Mouse (Mus musculus): Measurements from ENCODE around the gene Ifitm5. TPM values are rescaled to one million over a fixed set of nuclear protein-coding genes. Genes with fewer than 3 reads are reported as not detected.

Ifitm5 gene
- polyA plus RNA-seq, 1 experiment from 2014 or later, result 0.20 TPM

- Histone ChIP-seq H3K9ac (ENCODE audit: low read length) (no peak overlapping the region), H3K9me3 (ENCODE audit: control insufficient read depth, low read length) (no peaks in the 10 kb centered on the region), H3K27me3 (ENCODE audit: control insufficient read depth, insufficient read depth, low read length) (no peaks in the 10 kb centered on the region), H3K4me3 (ENCODE audit: low read depth, low read length) (no peak overlapping the region), H3K36me3 (ENCODE audit: control insufficient read depth, insufficient read depth, low read length) (no peaks in the 10 kb centered on the region), H3K4me1 (ENCODE audit: control insufficient read depth, insufficient read depth, low read length) (peaks cover 3% of the 10 kb centered on the region; the same call in 1 of the 2 replicates), H3K4me2 (no peak overlapping the region; the same call in 1 of the 2 replicates), H3K27ac (ENCODE audit: low read depth, low read length) (no peak overlapping the region)
- ATAC-seq (ENCODE audit: low FRiP score), result no peak
- 5% methylated on average over 14 of the region's 14 CpGs for WGBS
- DNase-seq (ENCODE audit: low spot score, missing footprints), result peak; percentile 89
Measured at GRCm38 (mm10) chr7:140967862-140968591, 17.9 kb upstream of the Ifitm5 start.

GRCm38 (mm10) chr7:140966921-140967320 is 16.8 kb upstream of the Ifitm5 start, which contains the start of gene Ifitm1:
Gene Ifitm1, plus strand, starts transcription at chr7:140967221.
- no peak within 1 kb of the TSS for H3K27ac ChIP-seq (ENCODE audit: low read depth, low read length)
- WGBS, result 87% methylated on average over 4 of the region's 4 CpGs

GRCm38 (mm10) chr7:140962733-140963132 is 12.6 kb upstream of the Ifitm5 start:
- H3K9ac ChIP-seq (ENCODE audit: low read length), result no peak overlapping the region
- no peak overlapping the region for H3K4me3 ChIP-seq (ENCODE audit: low read depth, low read length)
- H3K27me3 ChIP-seq (ENCODE audit: control insufficient read depth, insufficient read depth, low read length), result no peaks in the 10 kb centered on the region
- H3K4me2 ChIP-seq, result no peak overlapping the region
- H3K27ac ChIP-seq (ENCODE audit: low read depth, low read length), result no peak overlapping the region
- 68% methylated on average over 2 of the region's 2 CpGs for WGBS
- no peaks in the 10 kb centered on the region for H3K36me3 ChIP-seq (ENCODE audit: control insufficient read depth, insufficient read depth, low read length)
- DNase-seq (ENCODE audit: low spot score, missing footprints) (no peak), ATAC-seq (ENCODE audit: low FRiP score) (no peak)
- H3K4me1 ChIP-seq (ENCODE audit: control insufficient read depth, insufficient read depth, low read length), result peaks cover 4% of the 10 kb centered on the region; the same call in 1 of the 2 replicates
- no peaks in the 10 kb centered on the region for H3K9me3 ChIP-seq (ENCODE audit: control insufficient read depth, low read length)

More at GRCm38 (mm10) chr7:140966921-140967320, 16.8 kb upstream of the Ifitm5 start, which contains the start of gene Ifitm1:
- peaks cover 3% of the 10 kb centered on the region; the same call in 1 of the 2 replicates for H3K4me1 ChIP-seq (ENCODE audit: control insufficient read depth, insufficient read depth, low read length)
- ATAC-seq (ENCODE audit: low FRiP score) (no peak), DNase-seq (ENCODE audit: low spot score, missing footprints) (peak; percentile 80)
- no peak within 1 kb of the TSS; the same call in 1 of the 2 replicates for H3K4me2 ChIP-seq
- H3K9me3 ChIP-seq (ENCODE audit: control insufficient read depth, low read length), result no peaks in the 10 kb centered on the region
- H3K4me3 ChIP-seq (ENCODE audit: low read depth, low read length), result no peak within 1 kb of the TSS
- no peaks in the 10 kb centered on the region for H3K36me3 ChIP-seq (ENCODE audit: control insufficient read depth, insufficient read depth, low read length)
- no peaks in the 10 kb centered on the region for H3K27me3 ChIP-seq (ENCODE audit: control insufficient read depth, insufficient read depth, low read length)
- no peak within 1 kb of the TSS for H3K9ac ChIP-seq (ENCODE audit: low read length)

GRCm38 (mm10) chr7:140961416-140961815 is 11.3 kb upstream of the Ifitm5 start:
- Histone ChIP-seq H3K27me3 (ENCODE audit: control insufficient read depth, insufficient read depth, low read length) (no peaks in the 10 kb centered on the region), H3K27ac (ENCODE audit: low read depth, low read length) (no peak overlapping the region), H3K9ac (ENCODE audit: low read length) (no peak overlapping the region), H3K36me3 (ENCODE audit: control insufficient read depth, insufficient read depth, low read length) (no peaks in the 10 kb centered on the region), H3K4me1 (ENCODE audit: control insufficient read depth, insufficient read depth, low read length) (peaks cover 3% of the 10 kb centered on the region; the same call in 1 of the 2 replicates), H3K4me2 (no peak overlapping the region), H3K9me3 (ENCODE audit: control insufficient read depth, low read length) (no peaks in the 10 kb centered on the region), H3K4me3 (ENCODE audit: low read depth, low read length) (no peak overlapping the region)
- no peak for ATAC-seq (ENCODE audit: low FRiP score)
- peak; percentile 62 for DNase-seq (ENCODE audit: low spot score, missing footprints)
- WGBS, result 46% methylated on average over 2 of the region's 2 CpGs

- no peak overlapping the region for H3K27ac ChIP-seq (ENCODE audit: low read depth, low read length)
- 58% methylated on average over 5 of the region's 5 CpGs for WGBS
- peak; percentile 66 for DNase-seq (ENCODE audit: low spot score, missing footprints)
- H3K4me2 ChIP-seq, result no peak overlapping the region
- ATAC-seq (ENCODE audit: low FRiP score), result no peak
- H3K4me3 ChIP-seq (ENCODE audit: low read depth, low read length), result no peak overlapping the region
- H3K36me3 ChIP-seq (ENCODE audit: control insufficient read depth, insufficient read depth, low read length), result no peaks in the 10 kb centered on the region
- no peak overlapping the region for H3K9ac ChIP-seq (ENCODE audit: low read length)
- no peaks in the 10 kb centered on the region; the same call in 1 of the 2 replicates for H3K27me3 ChIP-seq (ENCODE audit: control insufficient read depth, insufficient read depth, low read length)
- peaks cover 9% of the 10 kb centered on the region for H3K4me1 ChIP-seq (ENCODE audit: control insufficient read depth, insufficient read depth, low read length)
- H3K9me3 ChIP-seq (ENCODE audit: control insufficient read depth, low read length), result no peaks in the 10 kb centered on the region
Measured at GRCm38 (mm10) chr7:140960026-140960425, 9.9 kb upstream of the Ifitm5 start.

- H3K4me2 ChIP-seq, result no peak overlapping the region
- H3K9ac ChIP-seq (ENCODE audit: low read length), result no peak overlapping the region
- no peaks in the 10 kb centered on the region for H3K36me3 ChIP-seq (ENCODE audit: control insufficient read depth, insufficient read depth, low read length)
- no peak overlapping the region for H3K4me3 ChIP-seq (ENCODE audit: low read depth, low read length)
- no peak overlapping the region for H3K27ac ChIP-seq (ENCODE audit: low read depth, low read length)
- DNase-seq (ENCODE audit: low spot score, missing footprints) (peak; percentile 85), ATAC-seq (ENCODE audit: low FRiP score) (no peak)
- no peaks in the 10 kb centered on the region for H3K9me3 ChIP-seq (ENCODE audit: control insufficient read depth, low read length)
- H3K27me3 ChIP-seq (ENCODE audit: control insufficient read depth, insufficient read depth, low read length), result no peaks in the 10 kb centered on the region; the same call in 1 of the 2 replicates
- H3K4me1 ChIP-seq (ENCODE audit: control insufficient read depth, insufficient read depth, low read length), result peaks cover 9% of the 10 kb centered on the region
- WGBS, result 4% methylated on average over 9 of the region's 9 CpGs
Measured at GRCm38 (mm10) chr7:140959181-140959901, 9.2 kb upstream of the Ifitm5 start.

- H3K4me1 ChIP-seq (ENCODE audit: control insufficient read depth, insufficient read depth, low read length), result peaks cover 9% of the 10 kb centered on the region
Measured at GRCm38 (mm10) chr7:140956556-140956869, 6.4 kb upstream of the Ifitm5 start.

GRCm38 (mm10) chr7:140955758-140956555 is 5.9 kb upstream of the Ifitm5 start, which contains the start of the genes Gm45717 and Ifitm2:
Gene Gm45717, minus strand, starts transcription at chr7:140955937.
Gene Ifitm2, minus strand, starts transcription at chr7:140955987.
- Histone ChIP-seq H3K4me2 (peak within 1 kb of the TSS; percentile 42), H3K9me3 (ENCODE audit: control insufficient read depth, low read length) (no peaks in the 10 kb centered on the region), H3K27me3 (ENCODE audit: control insufficient read depth, insufficient read depth, low read length) (no peaks in the 10 kb centered on the region; the same call in 1 of the 2 replicates), H3K4me3 (ENCODE audit: low read depth, low read length) (peak within 1 kb of the TSS; percentile 31), H3K27ac (ENCODE audit: low read depth, low read length) (no peak within 1 kb of the TSS), H3K4me1 (ENCODE audit: control insufficient read depth, insufficient read depth, low read length) (peaks cover 9% of the 10 kb centered on the region), H3K36me3 (ENCODE audit: control insufficient read depth, insufficient read depth, low read length) (no peaks in the 10 kb centered on the region), H3K9ac (ENCODE audit: low read length) (peak within 1 kb of the TSS; percentile 39)
- DNase-seq (ENCODE audit: low spot score, missing footprints) (peak; percentile 90), ATAC-seq (ENCODE audit: low FRiP score) (peak; percentile 33)
- 16% methylated on average over 11 of the region's 11 CpGs for WGBS

More at GRCm38 (mm10) chr7:140956556-140956869, 6.4 kb upstream of the Ifitm5 start:
- Histone ChIP-seq H3K27me3 (ENCODE audit: control insufficient read depth, insufficient read depth, low read length) (no peaks in the 10 kb centered on the region; the same call in 1 of the 2 replicates), H3K27ac (ENCODE audit: low read depth, low read length) (no peak overlapping the region), H3K4me2 (no peak overlapping the region), H3K36me3 (ENCODE audit: control insufficient read depth, insufficient read depth, low read length) (no peaks in the 10 kb centered on the region), H3K9me3 (ENCODE audit: control insufficient read depth, low read length) (no peaks in the 10 kb centered on the region), H3K9ac (ENCODE audit: low read length) (no peak overlapping the region), H3K4me3 (ENCODE audit: low read depth, low read length) (no peak overlapping the region)
- WGBS, result 58% methylated on average over 6 of the region's 6 CpGs
- no peak for ATAC-seq (ENCODE audit: low FRiP score)
- DNase-seq (ENCODE audit: low spot score, missing footprints), result peak; percentile 79
